Mouse (Mus musculus) embryo, embryonic 9.5 days (tissue): Measurements from ENCODE around the gene Phactr1.

ENCODE experiments used
- DNase-seq: peaks from one replicate; pipeline ENCODE4 v3.0.0-alpha.2; 2017; ENCODE audit errors: extremely low spot score

Phactr1 gene

GRCm38 (mm10) chr13:42867026-42867425 is 186.6 kb downstream of the Phactr1 start:
- DNase-seq = no peak

- no peak for DNase-seq
These were observed 191.7 kb downstream of the Phactr1 start for GRCm38 (mm10) chr13:42872125-42872524.

- no peak for DNase-seq
These were observed 197.9 kb downstream of the Phactr1 start for GRCm38 (mm10) chr13:42878346-42878745.

- DNase-seq = no peak
These were observed 203.8 kb downstream of the Phactr1 start for GRCm38 (mm10) chr13:42884033-42884724.

- no peak for DNase-seq
These were observed 204.3 kb downstream of the Phactr1 start for GRCm38 (mm10) chr13:42884725-42885115.

- DNase-seq = no peak
These were observed 207.3 kb downstream of the Phactr1 start for GRCm38 (mm10) chr13:42887701-42888100.

GRCm38 (mm10) chr13:42889516-42890474 is 209.4 kb downstream of the Phactr1 start:
- DNase-seq = no peak

GRCm38 (mm10) chr13:42890651-42891050 is 210.2 kb downstream of the Phactr1 start:
- no peak for DNase-seq

- DNase-seq = no peak
These were observed 213.6 kb downstream of the Phactr1 start for GRCm38 (mm10) chr13:42894016-42894415.

GRCm38 (mm10) chr13:42894598-42894997 is 214.2 kb downstream of the Phactr1 start:
- no peak for DNase-seq

- no peak for DNase-seq
These were observed 215.6 kb downstream of the Phactr1 start for GRCm38 (mm10) chr13:42895980-42896379.

- no peak for DNase-seq
These were observed 219.2 kb downstream of the Phactr1 start for GRCm38 (mm10) chr13:42899611-42900010.

GRCm38 (mm10) chr13:42901837-42902236 is 221.4 kb downstream of the Phactr1 start:
- no peak for DNase-seq

- no peak for DNase-seq
These were observed 222.4 kb downstream of the Phactr1 start for GRCm38 (mm10) chr13:42902859-42903258.

GRCm38 (mm10) chr13:42905818-42906217 is 225.4 kb downstream of the Phactr1 start:
- no peak for DNase-seq

- no peak for DNase-seq
These were observed 226.6 kb downstream of the Phactr1 start for GRCm38 (mm10) chr13:42906990-42907389.

- no peak for DNase-seq
These were observed 234.7 kb downstream of the Phactr1 start for GRCm38 (mm10) chr13:42915081-42915480.

- no peak for DNase-seq
These were observed 235.4 kb downstream of the Phactr1 start for GRCm38 (mm10) chr13:42915851-42916193.

- peak; percentile 65 for DNase-seq
These were observed 236.0 kb downstream of the Phactr1 start for GRCm38 (mm10) chr13:42916194-42917033.

GRCm38 (mm10) chr13:42917251-42917650 is 236.8 kb downstream of the Phactr1 start:
- DNase-seq = peak; percentile 6

GRCm38 (mm10) chr13:42920062-42920461 is 239.6 kb downstream of the Phactr1 start:
- DNase-seq = no peak
